21 mouse cellular contexts compared by ENCODE assay signal in the genomic region with DNA sequence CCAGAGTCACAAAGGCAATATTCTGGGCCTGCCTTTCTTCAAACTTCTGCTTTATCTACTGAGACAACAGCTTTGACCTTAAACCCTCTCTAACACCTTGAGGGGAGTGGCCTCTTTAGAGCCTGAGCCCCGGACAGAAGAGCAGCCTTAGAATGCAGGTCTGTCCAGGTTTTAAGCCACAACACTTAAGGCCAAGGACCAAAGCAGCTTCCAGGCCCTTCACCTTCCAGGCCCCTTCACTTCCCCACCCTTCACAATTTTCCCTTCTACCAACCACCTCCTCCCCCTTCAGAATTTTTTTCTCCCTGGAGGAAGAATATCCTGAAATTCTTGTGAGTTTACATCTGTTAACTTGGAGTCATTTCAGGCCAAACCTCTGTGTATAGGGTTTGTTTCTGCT. TPM values are rescaled to one million over a fixed set of nuclear protein-coding genes. Genes with fewer than 3 reads are reported as not detected.
A peak's percentile ranks its signal among the peaks of the same experiment; 100 is the strongest.
DNase-seq lines count a peak whose midpoint lies in the region; ATAC-seq and TF ChIP-seq lines count a peak whose summit lies in the region.
"Had no signal": no experiment of that assay in that cellular context is flagged by ENCODE, and none has a peak within 500 bp of the region (broad histone marks: within the 10 kb centered on the region; RNA-seq: fewer than 3 reads in every experiment).

No protein-coding gene starts in this region.

- H3K4me2 ChIP-seq in forebrain, embryonic 13.5 days, result peak overlapping the region; percentile 22
- no peak overlapping the region for H3K4me2 ChIP-seq in forebrain, embryonic 16.5 days (ENCODE audit: low read length)
- H3K4me2 ChIP-seq in hindbrain, embryonic 14.5 days (replicated peaks), result peak overlapping the region; percentile 51
- peak overlapping the region; percentile 50 for H3K4me2 ChIP-seq in midbrain, embryonic 14.5 days (ENCODE audit: low read length)
- H3K4me2 ChIP-seq: embryonic facial prominence, embryonic 15.5 days; heart, embryonic 12.5 days; liver, embryonic 11.5 days; lung, embryonic 15.5 days had no signal

- H3K9me3 ChIP-seq in forebrain, embryonic 13.5 days (replicated peaks), result no peaks in the 10 kb centered on the region
- H3K9me3 ChIP-seq in forebrain, embryonic 16.5 days (ENCODE audit: control insufficient read depth, low read length), result no peaks in the 10 kb centered on the region
- no peaks in the 10 kb centered on the region for H3K9me3 ChIP-seq in E14TG2a.4 (ENCODE audit: low read length)
- no peaks in the 10 kb centered on the region for H3K9me3 ChIP-seq in hindbrain, embryonic 14.5 days (ENCODE audit: control insufficient read depth, low read length)
- no peaks in the 10 kb centered on the region for H3K9me3 ChIP-seq in midbrain, embryonic 14.5 days (ENCODE audit: control insufficient read depth, low read length)
- H3K9me3 ChIP-seq: embryonic facial prominence, embryonic 15.5 days; forebrain, embryonic 10.5 days; heart, embryonic 12.5 days; lung, embryonic 15.5 days had no signal

- no peak overlapping the region; the same call in 1 of the 2 replicates for H3K4me3 ChIP-seq in forebrain, embryonic 13.5 days
- H3K4me3 ChIP-seq in forebrain, embryonic 16.5 days (replicated peaks; ENCODE audit: low read length), result no peak overlapping the region
- H3K4me3 ChIP-seq in E14TG2a.4 (replicated peaks; ENCODE audit: low read length), result peak overlapping the region; percentile 78
- peak overlapping the region; percentile 11; the same call in 1 of the 2 replicates for H3K4me3 ChIP-seq in hindbrain, embryonic 14.5 days (replicated peaks; ENCODE audit: low read length)
- H3K4me3 ChIP-seq in midbrain, embryonic 14.5 days (replicated peaks; ENCODE audit: low read depth, low read length), result peak overlapping the region; percentile 28
- H3K4me3 ChIP-seq: embryonic facial prominence, embryonic 15.5 days; heart, embryonic 12.5 days; lung, embryonic 15.5 days; myocyte had no signal

- peaks cover 52% of the 10 kb centered on the region for H3K4me1 ChIP-seq in forebrain, embryonic 13.5 days
- peaks cover 35% of the 10 kb centered on the region for H3K4me1 ChIP-seq in forebrain, embryonic 16.5 days (replicated peaks; ENCODE audit: control insufficient read depth, insufficient read depth, low read length)
- H3K4me1 ChIP-seq in E14TG2a.4 (replicated peaks; ENCODE audit: low read depth, low read length), result peaks cover 91% of the 10 kb centered on the region
- peaks cover 13% of the 10 kb centered on the region; the same call in 1 of the 2 replicates for H3K4me1 ChIP-seq in hindbrain, embryonic 14.5 days (replicated peaks; ENCODE audit: control insufficient read depth, insufficient read depth, low read length)
- 0 out of 2 replicates have a peak, but pooled peaks cover 8% of the 10 kb centered on the region for H3K4me1 ChIP-seq in midbrain, embryonic 14.5 days (ENCODE audit: control insufficient read depth, insufficient read depth, low read length)

- ATAC-seq in forebrain, embryonic 13.5 days, result no peak
- ATAC-seq in forebrain, embryonic 16.5 days, result no peak
- no peak for ATAC-seq in hindbrain, embryonic 14.5 days (ENCODE audit: low FRiP score)
- no peak for ATAC-seq in midbrain, embryonic 14.5 days (ENCODE audit: low FRiP score, low TSS enrichment)
- no peak for ATAC-seq in inflammation-experienced regulatory T-cells, adult 6 months
- ATAC-seq: Patski had no signal

- no peak overlapping the region for H3K9ac ChIP-seq in forebrain, embryonic 13.5 days
- no peak overlapping the region for H3K9ac ChIP-seq in forebrain, embryonic 16.5 days (replicated peaks; ENCODE audit: low read depth, low read length)
- peak overlapping the region; percentile 48 for H3K9ac ChIP-seq in hindbrain, embryonic 14.5 days
- peak overlapping the region; percentile 38; the same call in 1 of the 2 replicates for H3K9ac ChIP-seq in midbrain, embryonic 14.5 days (replicated peaks; ENCODE audit: low read length)
- H3K9ac ChIP-seq: embryonic facial prominence, embryonic 15.5 days; heart, embryonic 12.5 days; lung, embryonic 15.5 days had no signal

- no peaks in the 10 kb centered on the region for H3K36me3 ChIP-seq in forebrain, embryonic 13.5 days (ENCODE audit: poor library complexity, severe bottlenecking)
- no peaks in the 10 kb centered on the region for H3K36me3 ChIP-seq in forebrain, embryonic 16.5 days (ENCODE audit: control insufficient read depth, insufficient read depth)
- no peaks in the 10 kb centered on the region for H3K36me3 ChIP-seq in E14TG2a.4 (ENCODE audit: insufficient read depth, low read length)
- no peaks in the 10 kb centered on the region for H3K36me3 ChIP-seq in hindbrain, embryonic 14.5 days (replicated peaks; ENCODE audit: control insufficient read depth, insufficient read depth)
- no peaks in the 10 kb centered on the region for H3K36me3 ChIP-seq in midbrain, embryonic 14.5 days (ENCODE audit: control insufficient read depth, insufficient read depth, low read length)
- H3K36me3 ChIP-seq: embryonic facial prominence, embryonic 15.5 days; forebrain, embryonic 10.5 days; heart, embryonic 12.5 days; lung, embryonic 15.5 days had no signal

- no peak overlapping the region for H3K27ac ChIP-seq in forebrain, embryonic 13.5 days
- H3K27ac ChIP-seq in forebrain, embryonic 16.5 days (ENCODE audit: low read length), result no peak overlapping the region
- peak overlapping the region; percentile 28; the same call in 1 of the 2 replicates for H3K27ac ChIP-seq in hindbrain, embryonic 14.5 days
- peak overlapping the region; percentile 83 for H3K27ac ChIP-seq in midbrain, embryonic 14.5 days (replicated peaks; ENCODE audit: low read depth, low read length)
- H3K27ac ChIP-seq: embryonic facial prominence, embryonic 15.5 days; lung, embryonic 15.5 days had no signal

- 15% methylated on average over 1 of the region's 1 CpGs for WGBS in forebrain, embryonic 13.5 days
- 11% methylated on average over 1 of the region's 1 CpGs for WGBS in forebrain, embryonic 16.5 days
- 0% methylated on average over 1 of the region's 1 CpGs for WGBS in hindbrain, embryonic 14.5 days
- 4% methylated on average over 1 of the region's 1 CpGs for WGBS in midbrain, embryonic 14.5 days

- DNase-seq in hindbrain, embryonic 14.5 days (ENCODE audit: low spot score), result no peak
- no peak for DNase-seq in midbrain, embryonic 14.5 days
- no peak for DNase-seq in Muller cell, postnatal 12 days (ENCODE audit: inconsistent ontology term)
- DNase-seq in layer of hippocampus, adult 11-12 months (ENCODE audit: low spot score), result no peak
- DNase-seq: cerebellum, adult 9-11 months; heart, postnatal 36 days; kidney, postnatal 10 days; left cerebral cortex, postnatal 4 days; spleen, adult 18-20 months; thymus, adult 18-20 months had no signal

- peaks cover 97% of the 10 kb centered on the region for H3K27me3 ChIP-seq in forebrain, embryonic 13.5 days
- peaks cover 60% of the 10 kb centered on the region for H3K27me3 ChIP-seq in forebrain, embryonic 16.5 days (replicated peaks; ENCODE audit: control insufficient read depth, insufficient read depth, low read length)
- peaks cover 67% of the 10 kb centered on the region for H3K27me3 ChIP-seq in E14TG2a.4 (ENCODE audit: insufficient read depth, low read length)
- H3K27me3 ChIP-seq in hindbrain, embryonic 14.5 days (ENCODE audit: control insufficient read depth, insufficient read depth, low read length), result peaks cover 88% of the 10 kb centered on the region
- H3K27me3 ChIP-seq in midbrain, embryonic 14.5 days (ENCODE audit: control insufficient read depth, insufficient read depth, low read length), result peaks cover 81% of the 10 kb centered on the region

- no peak for TF ChIP-seq CTCF in E14TG2a.4 (conservative IDR thresholded peaks at IDR 0.05; ENCODE audit: low read length)

RNA-seq across cellular contexts. Expression of gene Kiz, which starts 18.0 kb away (rescaled TPM):
- 28.0 and 28.1 TPM in 2 replicates for polyA plus RNA-seq in forebrain, embryonic 13.5 days (2015; fragmentation: Nextera tagmentation; extraction: Ambion mirVana)
- polyA plus RNA-seq in forebrain, embryonic 16.5 days (2015; fragmentation: Nextera tagmentation; extraction: Ambion mirVana), result 23.6 and 29.6 TPM in 2 replicates
- polyA plus RNA-seq in hindbrain, embryonic 14.5 days (2014; fragmentation: Nextera tagmentation; extraction: Ambion mirVana), result 27.2 and 27.4 TPM in 2 replicates
- polyA plus RNA-seq in midbrain, embryonic 14.5 days (2014; fragmentation: Nextera tagmentation; extraction: Ambion mirVana), result 22.0 and 34.3 TPM in 2 replicates
- polyA plus RNA-seq in inflammation-experienced regulatory T-cells, adult 6 months (2017; shearing (Covaris generic)), result 10 to 100 TPM; 15.0 to 27.4 (median 22.9) TPM

Comparison
In these comparisons a context has a peak if more than half of its experiments do, and no peak if none do; other contexts are left out.
1. H3K27ac ChIP-seq: peak in hindbrain, embryonic 14.5 days (single experiment) and midbrain, embryonic 14.5 days (single experiment); none in forebrain, embryonic 13.5 days (single experiment) and forebrain, embryonic 16.5 days (single experiment).
2. H3K4me3 ChIP-seq: peak in E14TG2a.4 (single experiment), hindbrain, embryonic 14.5 days (single experiment) and midbrain, embryonic 14.5 days (single experiment); none in forebrain, embryonic 13.5 days (single experiment) and forebrain, embryonic 16.5 days (single experiment).
3. H3K9ac ChIP-seq: peak in hindbrain, embryonic 14.5 days (single experiment) and midbrain, embryonic 14.5 days (single experiment); none in forebrain, embryonic 13.5 days (single experiment) and forebrain, embryonic 16.5 days (single experiment).